Mouse (Mus musculus) layer of hippocampus, postnatal 14 days (tissue): ENCODE data around the gene Cyp4a31. TPM values are rescaled to one million over a fixed set of nuclear protein-coding genes. Genes with fewer than 3 reads are reported as not detected.

ENCODE experiments used
- total RNA-seq, 2 experiments: library from RNA; stranded (reverse); gene quantifications; 2 replicates each; pipeline ENCODE4 v1.2.3; 2021

Gene Cyp4a31
- total RNA-seq, 2 experiments from 2014 or later = not detected

Other genes starting within 250 kb of the Cyp4a31 start
- not detected for gene Cyp4a12b, start 152.0 kb upstream of the Cyp4a31 start, total RNA-seq
- gene Cyp4a30b, start 111.0 kb upstream of the Cyp4a31 start, total RNA-seq = not detected
- not detected for gene Cyp4a14, start 67.5 kb upstream of the Cyp4a31 start, total RNA-seq
- gene Cyp4a10, start 45.4 kb upstream of the Cyp4a31 start, total RNA-seq = not detected
- not detected for gene Cyp4a32, start 37.3 kb downstream of the Cyp4a31 start, total RNA-seq
- gene Cyp4b1, start 84.1 kb downstream of the Cyp4a31 start, total RNA-seq = 1 to 10 TPM; 1.6 to 2.5 TPM
- 10 to 100 TPM; 44.8 to 46.6 TPM for gene Efcab14, start 174.1 kb downstream of the Cyp4a31 start, total RNA-seq
- not detected for gene Tex38, start 217.4 kb downstream of the Cyp4a31 start, total RNA-seq
- gene Atpaf1, start 221.2 kb downstream of the Cyp4a31 start, total RNA-seq = 10 to 100 TPM; 35.2 to 37.8 TPM